Mouse (Mus musculus) heart, adult 2 months (tissue): ENCODE measurements around the gene Cmtm1.
"Not testable (repeated sequence)": the region's sequence is repeated elsewhere in the genome, so short reads cannot be mapped to it uniquely, and the experiment has no call there.

Experiments used
- CTCF ChIP-seq: fragments of 200-600 bp; IDR thresholded peaks from 2 replicates; pipeline ENCODE4 v1.8.1; 2022; ENCODE audit warnings: antibody characterized with exemption, mild to moderate bottlenecking, moderate library complexity
- EP300 ChIP-seq: fragments of 200-500 bp; IDR thresholded peaks from 2 replicates; pipeline ENCODE4 v1.6.1; 2011; ENCODE audit warnings: low read depth, low read length, control low read depth; ENCODE audit not compliant: insufficient read depth

DNA sequence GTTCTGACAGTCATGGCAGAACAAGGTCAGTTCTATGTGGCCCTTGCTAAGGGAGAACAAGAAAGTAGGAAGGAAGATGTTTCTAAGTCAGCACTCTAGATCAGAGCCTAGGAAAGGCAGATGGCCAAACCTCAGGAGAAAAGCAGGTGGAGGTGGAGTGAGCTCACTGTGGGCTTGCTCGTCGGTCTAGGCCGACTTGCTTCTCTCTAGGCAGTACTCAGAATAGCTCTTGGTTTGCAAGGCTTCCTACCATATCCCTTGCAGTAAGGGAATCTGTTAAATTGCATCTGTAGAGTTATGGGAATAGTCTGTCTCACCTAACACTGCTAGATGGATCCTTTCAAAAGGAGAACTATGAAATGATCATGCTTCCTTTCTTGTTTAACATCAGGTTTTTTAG, 2.1 kb upstream of the Cmtm1 start:
- not testable (repeated sequence) for TF ChIP-seq CTCF, EP300
